Comparison of ENCODE assay signal across 8 mouse cellular contexts in genomic region chr17:23199856-23200255, GRCm38 (mm10). TPM values are rescaled to one million over a fixed set of nuclear protein-coding genes. Genes with fewer than 3 reads are reported as not detected.
DNase-seq lines count a peak whose midpoint lies in the region; ATAC-seq and TF ChIP-seq lines count a peak whose summit lies in the region.
"Not testable (repeated sequence)": the region's sequence is repeated elsewhere in the genome, so short reads cannot be mapped to it uniquely, and the experiment has no call there.

No protein-coding gene starts in this region.

- not testable (repeated sequence) for H3K27ac ChIP-seq in heart, adult 2 months; kidney, adult 2 months (ENCODE audit: insufficient read depth, low read depth, low read length); lung, embryonic 14.5 days (ENCODE audit: low read depth)

- H3K4me3 ChIP-seq in G1E (ENCODE audit: low read depth, low read length); heart, adult 2 months; kidney, adult 2 months (ENCODE audit: insufficient read depth, low read depth, low read length); lung, embryonic 14.5 days (ENCODE audit: low read depth, low read length): not testable (repeated sequence)

- not testable (repeated sequence) for H3K36me3 ChIP-seq in G1E (replicated peaks); heart, adult 2 months (ENCODE audit: control insufficient read depth, insufficient read depth, low read length); kidney, adult 2 months (ENCODE audit: control insufficient read depth, insufficient read depth, low read length); lung, embryonic 14.5 days (ENCODE audit: insufficient read depth)

- not testable (repeated sequence) for H3K79me2 ChIP-seq in heart, adult 2 months (replicated peaks; ENCODE audit: control insufficient read depth, insufficient read depth, low read length)

- H3K9me3 ChIP-seq in G1E (replicated peaks); lung, embryonic 14.5 days (ENCODE audit: low read depth, low read length): not testable (repeated sequence)

- intact Hi-C loops in heart, adult 2 months (cut with DNase I), result loop anchor here (10.0 kb wide), 2 partner anchors 365 to 845 kb away; partner anchors contain the start of gene Zfp213

- H3K9ac ChIP-seq in heart, adult 2 months (ENCODE audit: low read depth, low read length); lung, embryonic 14.5 days: not testable (repeated sequence)

- WGBS in heart, adult 2 months, result 6% methylated on average over 1 of the region's 1 CpGs
- 0% methylated on average over 1 of the region's 1 CpGs for WGBS in kidney, adult 2 months
- WGBS in lung, embryonic 14.5 days, result 3% methylated on average over 1 of the region's 1 CpGs

- TF ChIP-seq POLR2A in heart, adult 2 months (IDR thresholded peaks at IDR 0.05; ENCODE audit: insufficient read depth, low read depth, low read length); kidney, adult 2 months (IDR thresholded peaks at IDR 0.05; ENCODE audit: low read depth, low read length): not testable (repeated sequence)

- ATAC-seq in G1E (ENCODE audit: extremely low read depth, insufficient number of reproducible peaks, low FRiP score, poor library complexity, severe bottlenecking), result 0 out of 2 replicates have a peak, but pooled peaks have one; percentile 15
- not testable (repeated sequence) for ATAC-seq in lung, embryonic 14.5 days (ENCODE audit: insufficient read depth)

- TF ChIP-seq EP300 in heart, adult 2 months (IDR thresholded peaks at IDR 0.05; ENCODE audit: insufficient read depth, low read depth, low read length), result not testable (repeated sequence)

- TF ChIP-seq CTCF in G1E (IDR thresholded peaks at IDR 0.05; ENCODE audit: low read depth, low read length), result peak; percentile 30; the same call in 1 of the 2 replicates
- peak; percentile 71 for TF ChIP-seq CTCF in heart, adult 2 months (IDR thresholded peaks at IDR 0.05)
- TF ChIP-seq CTCF in kidney, adult 2 months (conservative IDR thresholded peaks at IDR 0.05; ENCODE audit: insufficient read depth, insufficient read length, low read depth, low read length), result peak; percentile 53
- peak; percentile 66 for TF ChIP-seq CTCF in lung, embryonic 14.5 days (IDR thresholded peaks at IDR 0.05; ENCODE audit: low read depth)

- H3K4me1 ChIP-seq in G1E (ENCODE audit: insufficient read depth, low read depth, low read length); heart, adult 2 months (ENCODE audit: control insufficient read depth, insufficient read depth, low read length); kidney, adult 2 months (ENCODE audit: control insufficient read depth, insufficient read depth, low read length); lung, embryonic 14.5 days (ENCODE audit: insufficient read depth): not testable (repeated sequence)

- DNase-seq in G1E (ENCODE audit: low spot score); heart, adult 2 months: not testable (repeated sequence)
- DNase-seq in adrenal gland, postnatal 14 days, result peak; percentile 20
- DNase-seq in embryo, embryonic 11 days, result peak; percentile 21
- DNase-seq in kidney, adult 2 months, result peak; percentile 25
- peak; percentile 66 for DNase-seq in lung, embryonic 14.5 days
- DNase-seq in naive thymus-derived CD4-positive, alpha-beta T cell, adult 2 months (ENCODE audit: low read depth), result peak; percentile 54
- peak; percentile 7 for DNase-seq in urinary bladder, postnatal 14 days (ENCODE audit: low spot score)

- H3K4me2 ChIP-seq in lung, embryonic 14.5 days, result not testable (repeated sequence)

- not testable (repeated sequence) for H3K27me3 ChIP-seq in G1E (ENCODE audit: insufficient read depth, low read length); heart, adult 2 months (ENCODE audit: control insufficient read depth, insufficient read depth, low read length); kidney, adult 2 months (replicated peaks; ENCODE audit: control insufficient read depth, insufficient read depth, low read length); lung, embryonic 14.5 days (ENCODE audit: insufficient read depth, low read length)

RNA-seq across cellular contexts. Expression of gene Zfp40, which starts 6.8 kb away (rescaled TPM):
- total RNA-seq in G1E (2014; fragmentation: Nextera tagmentation), result 19.5 and 23.6 TPM in 2 replicates
- 7.8 and 9.8 TPM in 2 replicates for total RNA-seq in G1E (2017)
- polyA plus RNA-seq in G1E (2012), result 1.3 and 1.4 TPM in 2 replicates
- total RNA-seq in adrenal gland, postnatal 14 days (2021), result 9.1 and 10.7 TPM in 2 replicates
- 1 to 10 TPM; 2.9 to 3.6 TPM for total RNA-seq in heart, adult 2 months (2021)
- polyA plus RNA-seq in heart, adult 2 months (2012; rRNA removed), result 0.70 and 2.9 TPM in 2 replicates
- 0.64 and 1.3 TPM in 2 replicates for polyA plus RNA-seq in kidney, adult 2 months (2012; rRNA removed)
- 14.9 and 16.6 TPM in 2 replicates for polyA plus RNA-seq in lung, embryonic 14.5 days (2014; fragmentation: Nextera tagmentation; extraction: Ambion mirVana)
